Mouse (Mus musculus) hindbrain, embryonic 15.5 days (tissue): Measurements from ENCODE around the gene Exosc5. TPM values are rescaled to one million over a fixed set of nuclear protein-coding genes. Genes with fewer than 3 reads are reported as not detected.

Experiments used
- ATAC-seq: fragments of 200-750 bp; cut with Nextera tagmentation; 2 replicates; pipeline ENCODE4 v1.8.0; 2017; ENCODE audit warnings: low read depth, moderate number of reproducible peaks, moderate TSS enrichment; ENCODE audit not compliant: low FRiP score
- H3K27ac ChIP-seq: fragments of 300-500 bp; sonication (generic); replicated peaks from 2 replicates; pipeline ENCODE4 v1.5.1; 2015; ENCODE audit warnings: mild to moderate bottlenecking, inconsistent platforms
- H3K27me3 ChIP-seq: fragments of 300-500 bp; sonication (generic); 2 replicates; pipeline ENCODE4 v1.6.1; 2015; ENCODE audit warnings: control low read depth, inconsistent platforms
- H3K36me3 ChIP-seq: fragments of 300-500 bp; sonication (generic); 2 replicates; pipeline ENCODE4 v1.6.1; 2015; ENCODE audit warnings: control low read depth, inconsistent platforms
- H3K4me1 ChIP-seq: fragments of 300-500 bp; sonication (generic); replicated peaks from 2 replicates; pipeline ENCODE4 v1.6.1; 2015; ENCODE audit warnings: control low read depth, inconsistent platforms
- H3K4me2 ChIP-seq: fragments of 300-500 bp; sonication (generic); 2 replicates; pipeline ENCODE4 v1.6.1; 2015; ENCODE audit warnings: moderate library complexity, mild to moderate bottlenecking, inconsistent platforms
- H3K4me3 ChIP-seq: fragments of 300-500 bp; sonication (generic); 2 replicates; pipeline ENCODE4 v1.5.1; 2015; ENCODE audit warnings: mild to moderate bottlenecking, inconsistent platforms
- H3K9ac ChIP-seq: fragments of 300-500 bp; sonication (generic); 2 replicates; pipeline ENCODE4 v1.6.1; 2015; ENCODE audit warnings: inconsistent platforms
- H3K9me3 ChIP-seq: fragments of 300-500 bp; sonication (generic); 2 replicates; pipeline ENCODE4 v1.6.1; 2016; ENCODE audit warnings: control low read depth, inconsistent platforms
- WGBS: fragments of 180-500 bp; shearing (Covaris S2); methylation state at CpG from one replicate; pipeline ENCODE4 v1.1.7; 2015; 5-methylcytosine and 5-hydroxymethylcytosine counted together
- polyA plus RNA-seq: library from polyadenylated mRNA; unstranded; fragments of >200 nt; fragmentation: Nextera tagmentation; extraction: Ambion mirVana; gene quantifications from 2 replicates; pipeline ENCODE4 v1.2.1, GENCODE M21; 2015

The Exosc5 gene
- 39.3 and 41.8 TPM in 2 replicates for polyA plus RNA-seq

GRCm38 (mm10) chr7:25658657-25659472 lies at the start of gene Exosc5, which contains the start of gene Bckdha:
Gene Exosc5, plus strand, starts transcription at chr7:25659164.
Gene Bckdha, minus strand, starts transcription at chr7:25658981.
- whole genome bisulfite sequencing, result under 1% methylated on average over 50 of the region's 50 CpGs
- H3K36me3 ChIP-seq, result no peaks in the 10 kb centered on the region
- peak within 1 kb of the TSS; percentile 69 for H3K4me3 ChIP-seq
- H3K4me2 ChIP-seq, result peak within 1 kb of the TSS; percentile 67
- H3K9ac ChIP-seq, result peak within 1 kb of the TSS; percentile 71
- H3K4me1 ChIP-seq, result peaks cover 33% of the 10 kb centered on the region
- H3K27me3 ChIP-seq, result no peaks in the 10 kb centered on the region
- peak within 1 kb of the TSS; percentile 84 for H3K27ac ChIP-seq
- no peaks in the 10 kb centered on the region for H3K9me3 ChIP-seq
- peak; percentile 98 for ATAC-seq

GRCm38 (mm10) chr7:25610056-25610455 lies 48.9 kb upstream of the Exosc5 start:
- H3K4me1 ChIP-seq, result no peaks in the 10 kb centered on the region
- ATAC-seq, result no peak
- H3K36me3 ChIP-seq, result no peaks in the 10 kb centered on the region
- 40% methylated on average over 6 of the region's 6 CpGs for WGBS
- no peaks in the 10 kb centered on the region for H3K27me3 ChIP-seq
- H3K4me3 ChIP-seq, result no peak overlapping the region
- H3K9ac ChIP-seq, result no peak overlapping the region
- H3K27ac ChIP-seq, result no peak overlapping the region
- H3K4me2 ChIP-seq, result no peak overlapping the region
- H3K9me3 ChIP-seq, result no peaks in the 10 kb centered on the region

DNA sequence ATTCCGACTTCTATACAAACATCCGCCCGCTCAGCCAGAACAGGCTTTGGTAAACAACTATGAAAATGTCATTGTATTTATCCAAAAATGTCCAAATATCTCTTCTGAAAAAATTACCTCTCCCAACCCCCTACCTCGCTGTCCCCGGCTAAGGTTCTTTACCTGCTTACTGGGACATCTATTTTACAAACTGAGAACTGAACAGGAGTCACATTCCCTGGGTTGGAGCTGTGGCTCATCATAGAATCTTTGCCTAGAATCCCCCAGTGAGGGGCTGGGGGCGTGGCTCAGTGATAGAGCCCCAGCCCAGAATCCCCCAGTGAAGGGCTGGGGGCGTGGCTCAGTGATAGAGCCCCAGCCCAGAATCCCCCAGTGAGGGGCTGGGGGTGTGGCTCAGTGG lies 47.5 kb upstream of the Exosc5 start:
- Histone ChIP-seq H3K4me3 (no peak overlapping the region), H3K4me1 (no peaks in the 10 kb centered on the region), H3K27ac (no peak overlapping the region), H3K27me3 (no peaks in the 10 kb centered on the region), H3K36me3 (no peaks in the 10 kb centered on the region), H3K9me3 (no peaks in the 10 kb centered on the region), H3K4me2 (no peak overlapping the region), H3K9ac (no peak overlapping the region)
- WGBS, result 50% methylated on average over 7 of the region's 7 CpGs
- ATAC-seq, result no peak

GRCm38 (mm10) chr7:25614086-25614485 lies 44.9 kb upstream of the Exosc5 start:
- ATAC-seq, result no peak
- Histone ChIP-seq H3K9me3 (no peaks in the 10 kb centered on the region), H3K4me3 (no peak overlapping the region), H3K9ac (no peak overlapping the region), H3K4me1 (0 out of 2 replicates have a peak, but pooled peaks cover 3% of the 10 kb centered on the region), H3K4me2 (no peak overlapping the region), H3K27me3 (no peaks in the 10 kb centered on the region), H3K27ac (no peak overlapping the region), H3K36me3 (no peaks in the 10 kb centered on the region)
- WGBS, result 85% methylated on average over 5 of the region's 5 CpGs

- 73% methylated on average over 21 of the region's 21 CpGs for WGBS
- no peak overlapping the region for H3K27ac ChIP-seq
These were observed 43.9 kb upstream of the Exosc5 start for GRCm38 (mm10) chr7:25614831-25615705.

GRCm38 (mm10) chr7:25615706-25616011 lies 43.3 kb upstream of the Exosc5 start, which contains the start of gene Erich4:
Gene Erich4, minus strand, starts transcription at chr7:25615892.
- no peaks in the 10 kb centered on the region for H3K9me3 ChIP-seq
- H3K27me3 ChIP-seq, result no peaks in the 10 kb centered on the region
- H3K9ac ChIP-seq, result no peak within 1 kb of the TSS
- no peak for ATAC-seq
- H3K4me1 ChIP-seq, result peaks cover 11% of the 10 kb centered on the region
- H3K36me3 ChIP-seq, result no peaks in the 10 kb centered on the region
- H3K4me3 ChIP-seq, result no peak within 1 kb of the TSS
- H3K4me2 ChIP-seq, result no peak within 1 kb of the TSS
- H3K27ac ChIP-seq, result no peak within 1 kb of the TSS
- WGBS, result 81% methylated on average over 5 of the region's 5 CpGs

More at GRCm38 (mm10) chr7:25614831-25615705, 43.9 kb upstream of the Exosc5 start:
- H3K9me3 ChIP-seq, result no peaks in the 10 kb centered on the region
- H3K27me3 ChIP-seq, result no peaks in the 10 kb centered on the region
- no peak overlapping the region for H3K4me2 ChIP-seq
- no peak for ATAC-seq
- H3K4me1 ChIP-seq, result peaks cover 9% of the 10 kb centered on the region
- H3K9ac ChIP-seq, result no peak overlapping the region
- H3K36me3 ChIP-seq, result no peaks in the 10 kb centered on the region
- H3K4me3 ChIP-seq, result no peak overlapping the region

DNA sequence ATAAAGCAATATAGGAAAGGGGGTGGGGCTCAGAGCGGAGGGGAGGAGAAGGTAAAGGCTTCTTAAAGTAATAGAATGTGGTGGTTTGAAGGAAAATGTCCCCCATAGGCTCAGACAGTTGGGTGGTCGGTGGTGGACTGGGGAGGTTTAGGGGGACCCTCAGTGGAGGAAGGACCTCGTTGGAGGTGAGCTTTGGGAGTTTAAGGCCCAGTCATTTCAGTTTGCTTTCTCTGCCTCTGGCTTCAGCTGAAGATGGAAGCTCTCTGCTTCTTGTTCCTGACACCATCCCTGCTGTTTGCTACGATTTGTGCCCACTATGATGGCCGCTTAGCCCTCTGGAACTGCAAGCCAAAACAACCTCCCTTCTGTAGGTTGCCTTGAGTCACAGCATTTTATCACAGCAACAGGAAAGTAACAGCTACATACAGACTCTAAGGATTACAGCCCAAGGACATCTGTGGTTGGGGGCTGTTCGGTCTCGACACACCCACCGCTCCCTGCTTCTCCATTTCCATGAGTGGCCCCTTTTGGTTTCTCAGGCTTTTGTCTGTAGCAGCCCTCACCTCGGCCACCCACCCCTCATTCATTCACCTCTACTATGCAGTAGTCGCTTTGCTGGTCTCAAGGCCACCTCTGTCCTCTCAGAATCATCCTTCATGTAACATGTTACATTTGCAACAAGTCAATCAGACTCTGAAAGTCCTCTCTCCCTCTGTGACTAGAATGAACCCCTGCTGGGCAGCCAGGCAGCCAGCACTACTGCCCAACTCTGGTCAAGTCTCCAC lies 41.4 kb upstream of the Exosc5 start:
- Histone ChIP-seq H3K9me3 (no peaks in the 10 kb centered on the region), H3K36me3 (no peaks in the 10 kb centered on the region), H3K4me1 (peaks cover 11% of the 10 kb centered on the region), H3K9ac (no peak overlapping the region), H3K27me3 (no peaks in the 10 kb centered on the region), H3K4me2 (no peak overlapping the region), H3K27ac (no peak overlapping the region), H3K4me3 (no peak overlapping the region)
- 85% methylated on average over 10 of the region's 10 CpGs for WGBS
- ATAC-seq, result no peak

- peak; percentile 96 for ATAC-seq
- H3K27ac ChIP-seq, result peak within 1 kb of the TSS; percentile 79
- H3K4me1 ChIP-seq, result peaks cover 11% of the 10 kb centered on the region
- H3K27me3 ChIP-seq, result no peaks in the 10 kb centered on the region
- peak within 1 kb of the TSS; percentile 61 for H3K9ac ChIP-seq
- H3K4me3 ChIP-seq, result peak within 1 kb of the TSS; percentile 81
- no peaks in the 10 kb centered on the region for H3K9me3 ChIP-seq
- H3K36me3 ChIP-seq, result no peaks in the 10 kb centered on the region
- H3K4me2 ChIP-seq, result peak within 1 kb of the TSS; percentile 73
- under 1% methylated on average over 53 of the region's 53 CpGs for WGBS
These were observed 39.9 kb upstream of the Exosc5 start, which contains the start of gene Dmac2 for GRCm38 (mm10) chr7:25618865-25619721. Gene Dmac2, plus strand, starts transcription at chr7:25619414.

GRCm38 (mm10) chr7:25619722-25619991 lies 39.3 kb upstream of the Exosc5 start:
- 18% methylated on average over 5 of the region's 5 CpGs for WGBS
- no peaks in the 10 kb centered on the region for H3K36me3 ChIP-seq
- H3K4me2 ChIP-seq, result peak overlapping the region; percentile 73
- H3K27me3 ChIP-seq, result no peaks in the 10 kb centered on the region
- peak overlapping the region; percentile 81 for H3K4me3 ChIP-seq
- H3K27ac ChIP-seq, result peak overlapping the region; percentile 79
- H3K9me3 ChIP-seq, result no peaks in the 10 kb centered on the region
- H3K4me1 ChIP-seq, result peaks cover 11% of the 10 kb centered on the region
- no peak for ATAC-seq
- peak overlapping the region; percentile 61 for H3K9ac ChIP-seq

GRCm38 (mm10) chr7:25620101-25620500 lies 38.9 kb upstream of the Exosc5 start:
- no peak overlapping the region for H3K27ac ChIP-seq
- no peak overlapping the region for H3K9ac ChIP-seq
- H3K27me3 ChIP-seq, result no peaks in the 10 kb centered on the region
- no peaks in the 10 kb centered on the region for H3K9me3 ChIP-seq
- H3K4me1 ChIP-seq, result peaks cover 11% of the 10 kb centered on the region
- ATAC-seq, result no peak
- H3K36me3 ChIP-seq, result no peaks in the 10 kb centered on the region
- H3K4me3 ChIP-seq, result peak overlapping the region; percentile 81
- H3K4me2 ChIP-seq, result peak overlapping the region; percentile 73
- WGBS, result 96% methylated on average over 5 of the region's 5 CpGs

DNA sequence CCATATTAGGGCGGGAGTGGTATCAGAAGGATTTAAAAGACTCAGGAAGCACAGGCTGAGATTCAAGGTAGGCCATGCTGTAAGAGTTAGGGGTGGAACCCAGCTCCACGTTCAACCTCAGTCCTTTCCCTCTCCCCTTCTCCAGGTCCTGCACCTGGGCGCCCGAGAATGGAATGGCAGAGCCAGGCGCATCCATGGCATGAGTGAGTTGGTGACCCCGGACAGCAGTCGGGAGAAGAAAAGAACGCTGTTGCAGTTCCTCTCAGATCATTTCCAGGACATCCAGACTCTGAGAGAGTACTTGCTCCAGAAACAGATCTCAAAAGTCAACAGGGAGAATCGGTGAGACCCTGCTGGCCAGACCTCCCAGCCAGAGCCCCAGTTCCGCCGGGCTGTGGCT lies 38.2 kb upstream of the Exosc5 start:
- Histone ChIP-seq H3K27me3 (no peaks in the 10 kb centered on the region), H3K9me3 (no peaks in the 10 kb centered on the region), H3K27ac (no peak overlapping the region), H3K36me3 (no peaks in the 10 kb centered on the region), H3K9ac (no peak overlapping the region), H3K4me2 (no peak overlapping the region), H3K4me1 (peaks cover 11% of the 10 kb centered on the region), H3K4me3 (no peak overlapping the region)
- WGBS, result 94% methylated on average over 11 of the region's 11 CpGs
- ATAC-seq, result no peak
